Mouse (Mus musculus) heart, postnatal 0 days (tissue): Measurements from ENCODE around the gene Rpsa.

Experiments used
- CTCF ChIP-seq: IDR thresholded peaks from 2 replicates; pipeline ENCODE4 v1.5.1; 2016; ENCODE audit warnings: antibody characterized with exemption, control low read depth, low read depth
- EP300 ChIP-seq: IDR thresholded peaks from 2 replicates; pipeline ENCODE4 v1.6.1; 2016; ENCODE audit warnings: antibody characterized with exemption, low read depth

- no peak for TF ChIP-seq CTCF
- TF ChIP-seq EP300 = no peak
Measured at GRCm38 (mm10) chr9:120093701-120094100, 33.8 kb upstream of the Rpsa start.
